Mouse (Mus musculus) liver, embryonic 11.5 days (tissue): ENCODE results near the gene Olfr746. TPM values are rescaled to one million over a fixed set of nuclear protein-coding genes. Genes with fewer than 3 reads are reported as not detected.

Source experiments
- ATAC-seq: fragments of 200-750 bp; cut with Nextera tagmentation; replicated peaks from 2 replicates; pipeline ENCODE4 v1.8.0; 2017; ENCODE audit warnings: moderate number of reproducible peaks, mild to moderate bottlenecking, moderate TSS enrichment, moderate library complexity; ENCODE audit not compliant: low FRiP score
- DNase-seq: peaks from one replicate; pipeline ENCODE4 v3.0.0-alpha.2; 2017; ENCODE audit warnings: low spot score
- H3K27ac ChIP-seq: fragments of 300-500 bp; sonication (generic); 2 replicates; pipeline ENCODE4 v1.5.1; 2014; ENCODE audit warnings: mild to moderate bottlenecking, low read depth, low read length, control low read depth
- H3K27me3 ChIP-seq: fragments of 300-500 bp; sonication (generic); replicated peaks from 2 replicates; pipeline ENCODE4 v1.6.1; 2014; ENCODE audit warnings: low read length, mixed read lengths; ENCODE audit not compliant: control insufficient read depth, insufficient read depth
- H3K36me3 ChIP-seq: fragments of 300-500 bp; sonication (generic); 2 replicates; pipeline ENCODE4 v1.6.1; 2014; ENCODE audit warnings: mild to moderate bottlenecking, low read length, moderate library complexity, mixed read lengths; ENCODE audit not compliant: control insufficient read depth, insufficient read depth
- H3K4me1 ChIP-seq: fragments of 300-500 bp; sonication (generic); replicated peaks from 2 replicates; pipeline ENCODE4 v1.6.1; 2014; ENCODE audit warnings: low read length, mixed read lengths; ENCODE audit not compliant: control insufficient read depth, insufficient read depth
- H3K4me2 ChIP-seq: fragments of 300-500 bp; sonication (generic); 2 replicates; pipeline ENCODE4 v1.6.1; 2014; ENCODE audit warnings: mild to moderate bottlenecking, control low read depth, moderate library complexity
- H3K4me3 ChIP-seq: fragments of 300-500 bp; sonication (generic); 2 replicates; pipeline ENCODE4 v1.5.1; 2014; ENCODE audit warnings: low read depth, low read length, control low read depth
- H3K9ac ChIP-seq: fragments of 300-500 bp; sonication (generic); 2 replicates; pipeline ENCODE4 v1.6.1; 2014; ENCODE audit warnings: low read depth, low read length, control low read depth
- H3K9me3 ChIP-seq: fragments of 300-500 bp; sonication (generic); 2 replicates; pipeline ENCODE4 v1.6.1; 2016; ENCODE audit warnings: low read length, inconsistent platforms, mixed read lengths; ENCODE audit not compliant: control insufficient read depth
- WGBS: fragments of 180-500 bp; shearing (Covaris S2); extraction: QIAGEN DNeasy Blood & Tissue Kit; methylation state at CpG from one replicate; pipeline ENCODE4 v1.1.7; 2014; 5-methylcytosine and 5-hydroxymethylcytosine counted together
- polyA plus RNA-seq: library from polyadenylated mRNA; unstranded; fragments of >200 nt; fragmentation: Nextera tagmentation; extraction: Ambion mirVana; gene quantifications from 2 replicates; pipeline ENCODE4 v1.2.1, GENCODE M21; 2014

The Olfr746 gene
- polyA plus RNA-seq, result not detected in 2 replicates

- Histone ChIP-seq H3K9me3 (no peaks in the 10 kb centered on the region), H3K36me3 (no peaks in the 10 kb centered on the region), H3K4me3 (no peak within 1 kb of the TSS), H3K4me2 (no peak within 1 kb of the TSS), H3K9ac (no peak within 1 kb of the TSS), H3K4me1 (no peaks in the 10 kb centered on the region), H3K27me3 (no peaks in the 10 kb centered on the region), H3K27ac (no peak within 1 kb of the TSS)
- ATAC-seq (no peak), DNase-seq (no peak)
Observed at GRCm38 (mm10) chr14:50646783-50647182, at the start of gene Olfr746. Gene Olfr746, plus strand, starts transcription at chr14:50647083.

- no peaks in the 10 kb centered on the region for H3K36me3 ChIP-seq
- no peak for ATAC-seq
- no peak within 1 kb of the TSS for H3K4me3 ChIP-seq
- H3K4me2 ChIP-seq, result no peak within 1 kb of the TSS
- no peak within 1 kb of the TSS for H3K27ac ChIP-seq
- H3K27me3 ChIP-seq, result no peaks in the 10 kb centered on the region
- no peak for DNase-seq
- WGBS, result 83% methylated on average over 2 of the region's 2 CpGs
- no peak within 1 kb of the TSS for H3K9ac ChIP-seq
- H3K4me1 ChIP-seq, result no peaks in the 10 kb centered on the region
- peaks cover 3% of the 10 kb centered on the region; the same call in 1 of the 2 replicates for H3K9me3 ChIP-seq
Observed at GRCm38 (mm10) chr14:50614579-50614978, 32.3 kb upstream of the Olfr746 start, which contains the start of gene Olfr744. Gene Olfr744, plus strand, starts transcription at chr14:50614879.

- Histone ChIP-seq H3K4me3 (no peak within 1 kb of the TSS), H3K27ac (no peak within 1 kb of the TSS), H3K36me3 (no peaks in the 10 kb centered on the region), H3K27me3 (no peaks in the 10 kb centered on the region), H3K9me3 (no peaks in the 10 kb centered on the region), H3K9ac (no peak within 1 kb of the TSS), H3K4me2 (no peak within 1 kb of the TSS), H3K4me1 (no peaks in the 10 kb centered on the region)
- no peak for DNase-seq
- ATAC-seq, result no peak
- WGBS, result 78% methylated on average over 2 of the region's 2 CpGs
Observed at GRCm38 (mm10) chr14:50639088-50639487, 7.8 kb upstream of the Olfr746 start, which contains the start of gene Olfr745. Gene Olfr745, plus strand, starts transcription at chr14:50639388.

- Histone ChIP-seq H3K36me3 (no peaks in the 10 kb centered on the region), H3K27me3 (no peaks in the 10 kb centered on the region), H3K4me2 (no peak within 1 kb of the TSS), H3K9ac (no peak within 1 kb of the TSS), H3K4me3 (no peak within 1 kb of the TSS), H3K9me3 (no peaks in the 10 kb centered on the region), H3K27ac (no peak within 1 kb of the TSS), H3K4me1 (no peaks in the 10 kb centered on the region)
- DNase-seq (no peak), ATAC-seq (no peak)
- 86% methylated on average over 3 of the region's 3 CpGs for WGBS
Observed at GRCm38 (mm10) chr14:50693106-50693505, 46.2 kb downstream of the Olfr746 start, which contains the start of gene Olfr747. Gene Olfr747, minus strand, starts transcription at chr14:50693206.

Other genes starting within 250 kb of the Olfr746 start
- gene Olfr738, start 239.5 kb upstream of the Olfr746 start, polyA plus RNA-seq, result not detected in 2 replicates
- not detected in 2 replicates for gene Olfr739, start 228.5 kb upstream of the Olfr746 start, polyA plus RNA-seq
- gene Olfr740, start 201.5 kb upstream of the Olfr746 start, polyA plus RNA-seq, result not detected in 2 replicates
- gene Olfr741, start 174.3 kb upstream of the Olfr746 start, polyA plus RNA-seq, result not detected in 2 replicates
- gene Olfr742, start 143.5 kb upstream of the Olfr746 start, polyA plus RNA-seq, result not detected in 2 replicates
- not detected in 2 replicates for gene Olfr743, start 125.2 kb upstream of the Olfr746 start, polyA plus RNA-seq
- not detected in 2 replicates for gene Olfr744, start 32.2 kb upstream of the Olfr746 start, polyA plus RNA-seq
- not detected in 2 replicates for gene Olfr745, start 7.7 kb upstream of the Olfr746 start, polyA plus RNA-seq
- not detected in 2 replicates for gene Olfr747, start 46.1 kb downstream of the Olfr746 start, polyA plus RNA-seq
- not detected in 2 replicates for gene Olfr748, start 60.3 kb downstream of the Olfr746 start, polyA plus RNA-seq
- not detected in 2 replicates for gene Olfr749, start 98.0 kb downstream of the Olfr746 start, polyA plus RNA-seq
- 43.5 and 44.6 TPM in 2 replicates for gene Ttc5, start 138.4 kb downstream of the Olfr746 start, polyA plus RNA-seq
- gene Ccnb1ip1, start 160.6 kb downstream of the Olfr746 start, polyA plus RNA-seq, result not detected in 2 replicates
- gene Parp2, start 160.8 kb downstream of the Olfr746 start, polyA plus RNA-seq, result 76.7 and 77.5 TPM in 2 replicates
- gene Tep1, start 223.5 kb downstream of the Olfr746 start, polyA plus RNA-seq, result 4.6 and 5.5 TPM in 2 replicates